Mouse (Mus musculus) ES-Bruce4 (cell line): ENCODE data around the gene Tpra1.

Source experiments
- CTCF ChIP-seq: IDR thresholded peaks from one replicate; pipeline ENCODE4 v1.8.1; 2011; ENCODE audit warnings: low read depth, low read length
- POLR2A ChIP-seq: IDR thresholded peaks from one replicate; pipeline ENCODE4 v1.8.1; 2011; ENCODE audit warnings: low read length; ENCODE audit not compliant: insufficient read depth

DNA sequence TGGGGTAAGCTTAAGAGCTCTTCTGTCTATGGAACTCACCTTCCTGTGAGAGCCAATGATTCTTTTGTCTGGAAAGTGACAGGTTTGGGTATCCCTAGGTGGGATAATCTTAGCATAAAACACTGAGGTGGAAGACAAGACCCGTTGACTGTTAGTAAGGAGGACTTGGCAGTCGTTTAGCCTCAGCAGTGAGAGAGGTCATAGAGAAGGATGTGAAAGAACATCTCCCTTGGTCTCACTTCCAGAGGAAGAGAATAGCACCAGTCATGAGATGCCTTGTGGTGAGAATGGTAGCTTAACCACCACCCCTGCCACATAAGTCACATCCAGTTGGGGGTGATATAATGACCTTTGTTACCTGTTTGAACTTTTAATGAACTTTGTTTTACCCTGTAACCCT, 54.7 kb downstream of the Tpra1 start:
- no peak for TF ChIP-seq POLR2A
- no peak for TF ChIP-seq CTCF
